Mouse (Mus musculus): Measurements from ENCODE around the gene Mettl27.

Gene Mettl27

GRCm38 (mm10) chr5:134932179-134932902, at the start of gene Mettl27:
TSS of gene Mettl27 (plus strand) at chr5:134932368.
- DNase-seq (ENCODE audit: low spot score): peak; percentile 65

GRCm38 (mm10) chr5:134883077-134883476, 49.1 kb upstream of the Mettl27 start:
- DNase-seq (ENCODE audit: low spot score): no peak

GRCm38 (mm10) chr5:134887447-134888335, 44.5 kb upstream of the Mettl27 start:
- DNase-seq (ENCODE audit: low spot score): no peak

DNA sequence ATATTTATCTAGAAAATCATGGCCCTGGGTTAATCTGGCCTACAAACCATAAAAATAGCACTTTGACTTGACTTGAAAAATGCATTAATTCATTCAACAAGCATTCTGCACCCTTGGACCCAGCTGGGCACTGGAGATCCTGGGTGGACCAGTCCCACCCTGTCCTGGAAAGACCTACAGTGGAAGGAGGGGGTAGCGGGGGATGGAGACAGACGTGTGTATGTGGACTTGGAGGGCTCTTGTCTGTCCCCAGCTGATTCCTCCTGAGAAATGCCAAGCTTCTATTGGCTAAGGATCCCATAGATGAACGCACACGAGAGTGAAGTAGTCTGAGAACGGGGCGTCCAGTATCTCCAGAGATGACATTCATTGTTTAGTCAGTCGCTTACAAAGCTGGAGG, 43.7 kb upstream of the Mettl27 start:
- DNase-seq (ENCODE audit: low spot score): no peak

DNA sequence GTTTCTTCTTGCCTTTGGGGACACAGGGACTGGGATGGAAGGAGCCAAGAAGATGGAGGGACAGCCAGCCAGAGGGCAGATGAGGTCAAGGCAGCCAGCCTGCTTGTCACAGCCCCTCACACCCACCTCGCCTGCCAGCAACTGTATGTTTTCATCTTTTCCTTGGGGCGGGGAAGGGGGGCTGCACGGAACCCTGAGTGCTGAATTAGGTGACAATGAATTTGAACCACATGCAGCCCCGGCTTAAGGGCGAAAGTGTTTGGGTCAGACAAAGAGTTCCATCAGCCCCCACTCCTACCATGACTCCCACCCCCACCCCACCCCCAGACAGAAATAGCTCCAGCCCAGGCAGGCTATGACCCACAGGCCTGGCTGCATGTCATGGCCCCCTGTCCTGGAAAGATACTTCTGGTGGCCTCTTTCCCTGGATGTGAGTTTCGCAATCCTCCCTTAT, 41.5 kb upstream of the Mettl27 start:
- DNase-seq (ENCODE audit: low spot score): no peak

DNA sequence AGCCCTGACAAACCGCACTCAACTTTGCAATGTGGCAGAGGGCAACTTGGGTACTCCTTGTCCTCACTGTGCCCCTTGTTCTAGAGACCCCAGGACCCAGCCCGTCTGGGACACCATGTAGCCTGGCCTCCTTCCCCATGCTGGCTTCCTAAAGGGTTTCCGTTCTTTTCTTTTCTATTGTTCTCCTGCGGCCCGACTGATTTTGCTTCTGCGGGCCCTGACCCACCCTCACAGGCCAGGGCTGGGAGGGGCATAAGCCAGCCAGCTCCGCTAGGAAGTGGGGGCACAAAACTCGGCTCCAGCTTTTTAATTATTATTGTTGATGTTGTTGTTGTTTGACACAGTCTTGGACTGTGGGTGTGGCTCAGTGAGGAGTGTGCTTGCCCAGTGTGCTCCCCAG, 40.6 kb upstream of the Mettl27 start:
- DNase-seq (ENCODE audit: low spot score): no peak

GRCm38 (mm10) chr5:134892717-134893116, 39.5 kb upstream of the Mettl27 start:
- no peak for DNase-seq (ENCODE audit: low spot score)

GRCm38 (mm10) chr5:134895291-134895690, 36.9 kb upstream of the Mettl27 start:
- no peak for DNase-seq (ENCODE audit: low spot score)

DNA sequence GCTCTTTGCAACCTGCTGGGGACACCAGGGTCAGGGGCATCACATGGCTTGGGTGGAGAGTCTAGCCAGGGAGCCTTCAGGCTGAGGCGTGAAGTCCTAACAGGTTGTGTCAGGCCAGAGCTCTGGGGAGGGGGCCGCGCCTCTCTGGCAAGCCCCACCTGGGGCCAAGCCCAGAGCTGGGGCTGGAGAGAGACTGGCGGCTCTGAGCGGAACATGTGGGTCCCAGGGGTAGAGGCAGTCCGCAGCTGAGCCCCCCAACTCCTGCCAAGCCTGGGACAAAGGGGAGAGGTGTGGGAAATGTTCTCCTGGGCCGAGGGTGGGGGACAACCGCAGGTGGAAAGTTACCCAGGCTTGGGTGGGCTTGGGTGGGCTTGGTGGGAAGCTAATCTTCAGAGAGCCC, 35.2 kb upstream of the Mettl27 start:
- DNase-seq (ENCODE audit: low spot score): no peak

DNA sequence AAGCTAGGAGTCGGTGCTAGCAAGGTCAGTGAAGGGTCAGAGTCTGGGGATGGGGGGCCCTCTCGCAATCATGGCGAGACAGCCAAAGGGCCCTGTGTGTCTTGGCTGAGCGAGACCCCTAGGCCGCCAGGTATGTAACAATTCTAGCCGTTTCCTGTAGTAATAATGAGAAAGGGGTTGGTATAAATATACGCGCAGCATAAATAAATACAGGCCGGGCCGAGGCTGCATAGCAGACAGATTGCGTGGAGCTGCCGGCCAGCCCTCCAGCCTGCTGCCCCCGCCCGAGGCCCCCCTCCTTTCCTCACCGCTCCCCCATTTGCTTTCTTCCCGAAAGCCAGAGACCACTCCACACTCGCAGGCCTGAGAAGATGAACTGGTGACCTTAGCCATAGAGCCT, 34.6 kb upstream of the Mettl27 start:
- DNase-seq (ENCODE audit: low spot score): no peak

DNA sequence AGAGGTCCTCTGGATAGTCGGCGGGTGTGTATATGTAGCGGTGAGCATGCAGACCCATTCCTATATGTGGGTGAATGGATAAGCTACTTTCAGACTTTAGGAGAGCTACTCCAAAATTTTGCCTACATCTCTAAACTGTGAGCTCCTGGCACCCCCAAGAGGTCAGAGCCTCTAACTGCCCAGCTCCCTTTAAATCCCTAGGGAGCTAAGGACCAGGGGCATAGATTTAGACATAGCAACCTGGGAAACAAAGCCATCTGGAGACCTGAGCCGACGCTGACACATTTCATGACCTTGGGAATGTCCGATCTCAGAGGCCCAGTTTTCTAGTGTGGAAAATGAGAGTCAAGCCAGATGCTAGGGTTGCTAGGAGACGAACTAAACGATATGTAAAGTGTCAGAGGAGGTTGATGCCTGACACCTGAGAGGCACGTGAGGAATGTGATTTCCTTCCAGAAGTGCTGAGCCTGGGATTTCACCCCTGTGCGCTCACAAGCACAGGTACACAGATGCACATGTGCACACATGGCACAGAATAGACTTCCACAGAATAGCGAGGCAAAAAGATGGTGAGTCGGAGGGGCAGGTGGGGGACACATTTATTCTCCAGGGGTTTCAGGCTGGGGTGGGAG, 31.0 kb upstream of the Mettl27 start:
- no peak for DNase-seq (ENCODE audit: low spot score)

GRCm38 (mm10) chr5:134901644-134902027, 30.5 kb upstream of the Mettl27 start:
- no peak for DNase-seq (ENCODE audit: low spot score)

DNA sequence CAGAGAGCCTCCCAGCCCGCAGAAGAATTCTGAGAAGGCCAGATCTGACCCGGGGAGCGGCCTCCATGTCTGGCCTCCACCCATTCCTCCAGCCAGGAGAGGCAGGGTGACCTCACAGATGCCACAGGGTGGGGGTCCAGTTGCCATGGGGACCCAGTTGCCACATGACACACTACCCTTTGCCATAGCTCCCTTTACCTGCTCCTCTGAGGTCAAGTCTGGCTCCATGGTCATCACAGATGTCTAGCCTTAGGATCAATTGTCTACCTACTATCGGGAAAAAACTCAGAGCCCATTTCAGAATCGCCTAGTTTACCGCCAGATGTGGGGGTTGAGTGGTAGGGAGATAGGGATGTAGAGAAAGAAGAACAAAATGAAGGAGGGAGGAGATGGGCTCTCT, 25.5 kb upstream of the Mettl27 start, which contains the start of gene Tmem270:
TSS of gene Tmem270 (minus strand) at position 101 of the 400 bp plus-strand sequence.
- DNase-seq (ENCODE audit: low spot score): no peak

- DNase-seq (ENCODE audit: low spot score): peak; percentile 86
Observed at GRCm38 (mm10) chr5:134907135-134907534, 25.0 kb upstream of the Mettl27 start.

GRCm38 (mm10) chr5:134911901-134912300, 20.3 kb upstream of the Mettl27 start:
- no peak for DNase-seq (ENCODE audit: low spot score)

GRCm38 (mm10) chr5:134913352-134913751, 18.8 kb upstream of the Mettl27 start:
- no peak for DNase-seq (ENCODE audit: low spot score)

DNA sequence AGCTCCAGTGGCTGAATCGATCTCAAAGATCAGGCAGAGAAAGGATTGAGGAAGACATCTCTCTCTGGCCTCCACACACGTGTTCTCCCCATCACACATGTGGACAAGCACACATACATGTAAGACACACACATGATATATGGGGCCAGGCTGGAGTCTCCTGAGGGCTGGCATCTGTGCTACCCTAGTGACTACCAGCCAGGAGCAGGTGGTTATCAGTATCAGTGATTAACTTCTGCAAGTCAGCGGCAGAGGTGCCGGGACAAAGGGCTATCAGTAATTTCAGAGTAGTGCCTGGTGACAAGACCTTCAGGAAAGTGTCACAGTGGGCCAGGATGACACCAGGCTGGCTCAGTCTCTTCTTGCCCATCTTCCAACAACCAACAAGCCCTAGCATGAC, 18.4 kb upstream of the Mettl27 start:
- no peak for DNase-seq (ENCODE audit: low spot score)

- no peak for DNase-seq (ENCODE audit: low spot score)
Observed at GRCm38 (mm10) chr5:134914510-134914909, 17.7 kb upstream of the Mettl27 start.

GRCm38 (mm10) chr5:134915311-134915710, 16.9 kb upstream of the Mettl27 start, which contains the start of gene Cldn13:
TSS of gene Cldn13 (minus strand) at chr5:134915526.
- DNase-seq (ENCODE audit: low spot score): no peak

DNA sequence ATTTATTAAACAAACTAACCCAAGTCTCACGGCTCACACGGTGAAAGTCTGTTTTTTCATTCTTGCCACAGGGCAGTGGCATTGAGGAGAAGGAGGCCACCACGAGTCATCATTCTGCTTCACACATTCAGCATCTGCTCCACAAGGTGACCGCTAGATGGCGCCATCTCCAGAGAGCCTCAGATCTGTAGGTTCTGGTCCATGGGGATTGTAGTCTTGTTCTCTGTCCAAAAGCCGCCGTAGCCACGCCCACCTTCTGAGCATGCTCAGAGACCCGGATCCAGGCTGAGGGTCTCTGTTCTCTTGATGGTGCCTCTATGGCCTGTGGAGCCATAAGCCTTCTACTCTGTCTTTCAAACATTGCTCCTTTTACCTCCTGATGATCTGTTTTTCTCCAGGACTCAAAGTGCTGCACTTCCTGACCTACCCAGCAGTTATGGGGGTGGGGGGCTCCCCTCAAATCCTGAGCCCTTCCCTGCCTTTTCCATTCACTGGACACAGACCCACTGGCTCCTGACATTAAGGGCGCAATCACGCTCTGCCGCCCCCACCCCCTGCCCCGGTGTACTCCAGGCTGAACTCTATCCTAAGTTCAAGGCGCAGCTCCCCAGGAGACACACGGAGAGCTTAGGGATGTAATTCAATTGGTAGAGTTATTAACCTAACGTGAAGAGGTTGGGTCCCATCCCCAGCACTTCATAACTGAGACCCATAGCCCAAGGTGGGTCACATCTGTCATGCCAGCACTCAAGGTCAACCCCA, 13.9 kb upstream of the Mettl27 start:
- DNase-seq (ENCODE audit: low spot score): peak; percentile 31

DNA sequence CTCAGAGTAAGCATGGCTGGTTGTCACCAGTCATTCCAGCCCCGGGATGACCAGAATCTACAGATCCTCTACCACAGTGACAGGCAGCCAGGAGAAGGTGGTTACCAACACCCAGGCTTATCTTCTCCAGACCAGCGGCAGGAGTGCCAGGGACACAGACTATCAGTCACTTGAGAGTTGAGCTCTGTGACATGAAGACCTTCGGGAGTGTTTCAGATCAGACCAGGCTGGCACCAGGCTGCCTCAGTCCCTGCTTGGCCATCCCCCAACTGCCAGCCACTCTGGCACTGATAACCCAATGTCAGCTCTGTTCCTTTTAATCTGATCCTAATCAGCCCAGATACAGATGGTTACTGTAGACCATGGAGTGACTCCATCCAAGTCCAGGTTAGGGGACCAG, 13.1 kb upstream of the Mettl27 start:
- DNase-seq (ENCODE audit: low spot score): no peak

All from urinary bladder, postnatal 10 days (tissue).